Mouse (Mus musculus): ENCODE measurements around the gene H2-Q10.

The H2-Q10 gene

DNA sequence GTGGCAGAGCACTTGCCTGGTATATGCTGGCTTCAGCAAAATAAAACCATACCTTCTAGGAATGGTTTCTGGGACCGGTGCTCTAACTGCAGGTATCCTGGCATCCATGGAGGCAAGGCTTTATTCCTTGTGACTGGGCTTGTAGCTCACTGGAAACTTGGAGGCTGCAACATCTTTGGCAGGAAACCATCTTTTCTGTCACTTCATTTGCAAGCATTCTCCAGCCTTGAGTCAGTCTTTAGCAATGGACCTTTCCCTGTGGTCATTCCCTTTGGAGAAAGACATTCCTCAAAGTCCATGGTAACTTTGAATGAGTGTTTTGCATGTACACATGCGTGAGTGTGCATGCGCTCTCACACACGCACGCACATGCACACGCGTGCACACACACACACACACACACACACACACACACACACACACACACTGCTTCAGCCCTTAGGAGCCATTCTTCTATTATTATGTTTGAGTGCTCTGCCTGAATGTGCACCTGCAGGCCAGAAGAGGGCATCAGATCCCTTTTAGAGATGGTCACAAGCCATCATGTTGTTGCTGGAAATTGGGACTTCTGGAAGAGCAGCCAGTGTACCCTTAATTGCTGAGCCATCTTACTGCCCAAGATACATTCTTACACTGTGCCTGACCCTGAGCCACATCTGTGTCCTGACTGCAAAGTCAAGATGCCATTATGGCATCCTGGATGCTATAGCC is 43.2 kb downstream of the H2-Q10 start:
- H3K36me3 ChIP-seq (ENCODE audit: insufficient read depth, low read length): peaks cover 76% of the 10 kb centered on the region

DNA sequence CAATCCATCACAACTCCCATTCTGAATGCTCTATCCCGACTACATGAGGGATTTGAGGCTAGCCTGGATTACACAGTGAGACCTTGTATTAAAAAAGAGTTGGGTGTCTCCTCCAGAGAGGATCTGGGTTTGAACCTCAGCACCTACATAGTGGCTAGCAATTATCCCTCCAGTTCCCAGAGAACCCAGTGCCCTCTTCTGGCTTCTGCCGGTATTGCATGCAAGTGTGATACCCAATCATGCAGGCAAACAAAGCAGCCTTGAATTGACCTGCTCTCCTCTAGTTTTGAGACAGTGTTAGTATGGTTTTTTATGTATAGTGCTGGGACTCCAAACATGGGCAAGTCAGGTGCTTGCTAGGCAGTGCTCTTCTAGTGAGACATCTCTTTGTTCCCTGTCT is 44.0 kb downstream of the H2-Q10 start:
- Histone ChIP-seq H3K36me3 (ENCODE audit: insufficient read depth, low read length) (peaks cover 67% of the 10 kb centered on the region), H3K4me1 (replicated peaks; ENCODE audit: low read depth, low read length) (peaks cover 81% of the 10 kb centered on the region), H3K27me3 (ENCODE audit: insufficient read depth, low read length) (no peaks in the 10 kb centered on the region), H3K4me3 (replicated peaks; ENCODE audit: low read length) (peak overlapping the region; percentile 82; the same call in 1 of the 2 replicates), H3K9me3 (ENCODE audit: low read length) (no peaks in the 10 kb centered on the region)
- no peak for TF ChIP-seq NANOG (IDR thresholded peaks at IDR 0.05; ENCODE audit: borderline replicate concordance, low read length)
- TF ChIP-seq CTCF (conservative IDR thresholded peaks at IDR 0.05; ENCODE audit: low read length): peak; percentile 96

More for the DNA sequence above, 43.2 kb downstream of the H2-Q10 start:
- no peaks in the 10 kb centered on the region for H3K9me3 ChIP-seq (ENCODE audit: low read length)
- H3K27me3 ChIP-seq (ENCODE audit: insufficient read depth, low read length): no peaks in the 10 kb centered on the region
- TF ChIP-seq CTCF (conservative IDR thresholded peaks at IDR 0.05; ENCODE audit: low read length) (peak; percentile 39), NANOG (IDR thresholded peaks at IDR 0.05; ENCODE audit: borderline replicate concordance, low read length) (no peak)
- H3K4me1 ChIP-seq (replicated peaks; ENCODE audit: low read depth, low read length): peaks cover 78% of the 10 kb centered on the region
- H3K4me3 ChIP-seq (replicated peaks; ENCODE audit: low read length): no peak overlapping the region

DNA sequence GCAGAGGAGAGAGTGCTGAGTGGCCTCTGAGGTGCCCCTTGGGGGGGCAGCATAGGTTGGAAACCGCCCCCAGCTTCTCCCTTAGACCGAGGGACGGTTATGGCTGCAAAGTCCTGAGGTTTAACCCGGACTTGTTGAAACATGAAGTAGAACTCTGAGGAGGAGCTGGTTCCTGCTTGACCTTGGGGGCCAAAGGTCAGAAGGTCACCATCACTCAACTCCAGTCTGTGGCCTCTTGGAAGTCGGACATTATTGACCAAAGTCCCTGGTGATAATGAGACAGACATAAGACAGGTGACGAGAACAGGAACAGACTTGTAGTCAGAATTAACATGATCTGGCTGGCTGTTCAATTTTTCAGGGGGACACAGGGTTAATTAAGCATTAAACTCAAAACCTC is 44.9 kb downstream of the H2-Q10 start:
- TF ChIP-seq CTCF (conservative IDR thresholded peaks at IDR 0.05; ENCODE audit: low read length) (no peak), NANOG (IDR thresholded peaks at IDR 0.05; ENCODE audit: borderline replicate concordance, low read length) (no peak), POU5F1 (IDR thresholded peaks at IDR 0.05; ENCODE audit: borderline replicate concordance, low read length) (no peak)
- H3K27me3 ChIP-seq (ENCODE audit: insufficient read depth, low read length): no peaks in the 10 kb centered on the region
- H3K4me3 ChIP-seq (replicated peaks; ENCODE audit: low read length): peak overlapping the region; percentile 82
- H3K4me1 ChIP-seq (replicated peaks; ENCODE audit: low read depth, low read length): peaks cover 77% of the 10 kb centered on the region
- no peaks in the 10 kb centered on the region for H3K9me3 ChIP-seq (ENCODE audit: low read length)
- peaks cover 66% of the 10 kb centered on the region for H3K36me3 ChIP-seq (ENCODE audit: insufficient read depth, low read length)

DNA sequence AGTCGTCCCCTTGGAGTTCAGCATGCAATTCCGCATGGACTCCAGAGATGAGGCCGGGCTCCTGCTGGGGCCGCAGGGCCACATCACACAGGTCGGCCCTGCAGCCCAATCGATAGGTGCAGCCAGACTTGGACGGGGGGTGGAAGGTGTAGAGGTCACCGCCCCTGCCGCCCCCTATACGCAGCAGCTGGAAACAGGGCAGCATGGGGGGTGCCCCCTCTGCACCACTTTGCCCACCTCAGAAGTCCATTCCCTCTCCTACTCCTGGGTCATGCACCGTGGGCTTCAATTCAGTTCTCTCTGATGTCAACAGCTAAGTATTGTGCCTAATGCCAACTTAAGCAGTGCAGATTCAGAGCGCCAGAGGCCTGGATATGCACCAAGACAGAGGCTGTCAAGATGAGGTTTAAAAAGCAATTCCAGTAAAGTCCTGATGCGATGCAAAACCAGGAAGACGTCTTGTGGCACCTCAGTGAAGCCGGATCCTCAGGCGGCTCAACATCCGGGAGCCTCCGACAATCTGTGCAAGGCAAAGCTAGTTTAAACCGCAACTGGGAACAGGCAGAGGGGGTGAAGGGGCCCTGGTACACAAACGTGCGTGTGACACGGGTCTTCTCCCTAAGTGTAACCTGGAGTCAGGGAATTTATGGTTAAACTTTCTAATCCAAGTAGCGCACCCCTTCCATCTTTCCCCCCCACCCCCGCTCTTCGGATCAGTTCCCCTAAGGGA is 46.2 kb downstream of the H2-Q10 start:
- H3K9me3 ChIP-seq (ENCODE audit: low read length): no peaks in the 10 kb centered on the region
- peak overlapping the region; percentile 82 for H3K4me3 ChIP-seq (replicated peaks; ENCODE audit: low read length)
- H3K27me3 ChIP-seq (ENCODE audit: insufficient read depth, low read length): 0 out of 2 replicates have a peak, but pooled peaks cover 3% of the 10 kb centered on the region
- H3K4me1 ChIP-seq (replicated peaks; ENCODE audit: low read depth, low read length): peaks cover 83% of the 10 kb centered on the region
- TF ChIP-seq CTCF (conservative IDR thresholded peaks at IDR 0.05; ENCODE audit: low read length) (no peak), NANOG (IDR thresholded peaks at IDR 0.05; ENCODE audit: borderline replicate concordance, low read length) (no peak), POU5F1 (IDR thresholded peaks at IDR 0.05; ENCODE audit: borderline replicate concordance, low read length) (no peak)
- H3K36me3 ChIP-seq (ENCODE audit: insufficient read depth, low read length): peaks cover 57% of the 10 kb centered on the region

DNA sequence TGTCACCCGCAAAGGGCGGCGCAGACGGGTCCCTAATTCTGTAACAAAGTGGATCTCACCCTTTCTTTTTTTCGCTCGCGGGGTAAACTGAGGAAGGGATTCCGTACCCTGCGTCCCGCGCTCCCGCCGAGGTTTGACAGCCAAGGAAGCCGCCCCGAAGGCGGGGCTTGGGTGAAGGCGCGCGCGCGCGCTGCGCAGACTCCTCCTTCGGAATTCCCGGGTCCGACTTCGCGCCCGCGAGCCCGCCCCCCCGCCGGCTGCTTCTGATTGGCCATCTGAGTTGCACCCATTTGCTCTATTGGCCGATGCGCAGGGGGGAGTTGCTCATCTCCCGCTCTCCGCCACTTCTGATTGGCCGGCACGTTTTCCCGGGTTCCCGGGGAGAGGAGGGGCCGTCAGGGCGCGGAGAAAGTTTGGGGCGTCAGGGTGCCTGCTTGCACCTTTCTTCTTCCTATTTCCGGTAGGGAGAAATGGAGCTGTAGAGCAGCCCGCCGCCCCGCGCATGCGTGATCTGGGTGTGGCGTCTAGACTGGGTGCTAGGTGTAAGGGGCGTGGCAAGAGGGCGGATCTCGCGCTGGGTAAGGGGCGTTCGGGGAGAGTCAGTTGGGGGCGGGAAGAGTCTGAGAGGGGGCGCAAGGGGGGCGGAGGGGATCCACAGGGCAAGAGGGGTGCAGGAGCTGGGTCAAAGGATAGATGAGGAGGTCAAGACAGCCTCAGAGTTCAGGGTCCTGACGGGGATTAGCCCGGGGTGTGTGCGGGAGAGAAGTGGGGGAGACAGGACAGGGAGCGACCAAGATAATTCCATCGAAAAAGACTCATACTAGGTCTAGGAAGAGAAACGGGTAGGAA is 47.0 kb downstream of the H2-Q10 start, which contains the start of the genes Tcf19 and Cchcr1:
TSS of gene Tcf19 (minus strand) at position 173 of the 849 bp plus-strand sequence.
TSS of gene Cchcr1 (plus strand) at position 449 of the 849 bp plus-strand sequence.
- H3K27me3 ChIP-seq (ENCODE audit: insufficient read depth, low read length): 0 out of 2 replicates have a peak, but pooled peaks cover 3% of the 10 kb centered on the region
- H3K4me1 ChIP-seq (replicated peaks; ENCODE audit: low read depth, low read length): peaks cover 82% of the 10 kb centered on the region
- TF ChIP-seq CTCF (conservative IDR thresholded peaks at IDR 0.05; ENCODE audit: low read length): no peak
- no peak for TF ChIP-seq POU5F1 (IDR thresholded peaks at IDR 0.05; ENCODE audit: borderline replicate concordance, low read length)
- no peak for TF ChIP-seq NANOG (IDR thresholded peaks at IDR 0.05; ENCODE audit: borderline replicate concordance, low read length)
- H3K9me3 ChIP-seq (ENCODE audit: low read length): no peaks in the 10 kb centered on the region
- peaks cover 53% of the 10 kb centered on the region for H3K36me3 ChIP-seq (ENCODE audit: insufficient read depth, low read length)
- peak within 1 kb of the TSS; percentile 82 for H3K4me3 ChIP-seq (replicated peaks; ENCODE audit: low read length)

DNA sequence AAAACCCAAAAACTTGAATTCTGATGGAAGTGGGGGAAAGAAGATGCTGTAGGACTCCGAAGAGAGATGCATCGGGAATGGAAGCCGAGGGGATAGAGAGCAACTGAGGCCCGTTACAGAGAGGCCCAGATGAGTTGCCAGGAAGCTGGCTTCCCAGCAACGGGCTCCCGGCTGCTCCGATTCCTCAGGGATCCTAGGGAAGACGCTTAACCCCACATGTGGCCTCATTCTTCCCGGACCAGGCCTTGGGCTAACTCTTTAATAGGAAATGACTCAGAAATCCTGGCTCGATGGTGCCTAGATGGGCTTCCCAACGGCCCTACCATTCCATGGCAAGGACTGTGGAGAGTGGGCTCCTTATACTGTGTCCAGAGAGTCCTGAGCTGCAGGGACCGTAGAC is 47.6 kb downstream of the H2-Q10 start:
- Histone ChIP-seq H3K9me3 (ENCODE audit: low read length) (no peaks in the 10 kb centered on the region), H3K36me3 (ENCODE audit: insufficient read depth, low read length) (peaks cover 48% of the 10 kb centered on the region), H3K27me3 (ENCODE audit: insufficient read depth, low read length) (0 out of 2 replicates have a peak, but pooled peaks cover 3% of the 10 kb centered on the region), H3K4me3 (replicated peaks; ENCODE audit: low read length) (peak overlapping the region; percentile 82), H3K4me1 (replicated peaks; ENCODE audit: low read depth, low read length) (peaks cover 80% of the 10 kb centered on the region)
- TF ChIP-seq POU5F1 (IDR thresholded peaks at IDR 0.05; ENCODE audit: borderline replicate concordance, low read length): no peak
- TF ChIP-seq CTCF (conservative IDR thresholded peaks at IDR 0.05; ENCODE audit: low read length): no peak
- no peak for TF ChIP-seq NANOG (IDR thresholded peaks at IDR 0.05; ENCODE audit: borderline replicate concordance, low read length)
